Mouse (Mus musculus): Measurements from ENCODE around the gene Prkcz.

Gene Prkcz

DNA sequence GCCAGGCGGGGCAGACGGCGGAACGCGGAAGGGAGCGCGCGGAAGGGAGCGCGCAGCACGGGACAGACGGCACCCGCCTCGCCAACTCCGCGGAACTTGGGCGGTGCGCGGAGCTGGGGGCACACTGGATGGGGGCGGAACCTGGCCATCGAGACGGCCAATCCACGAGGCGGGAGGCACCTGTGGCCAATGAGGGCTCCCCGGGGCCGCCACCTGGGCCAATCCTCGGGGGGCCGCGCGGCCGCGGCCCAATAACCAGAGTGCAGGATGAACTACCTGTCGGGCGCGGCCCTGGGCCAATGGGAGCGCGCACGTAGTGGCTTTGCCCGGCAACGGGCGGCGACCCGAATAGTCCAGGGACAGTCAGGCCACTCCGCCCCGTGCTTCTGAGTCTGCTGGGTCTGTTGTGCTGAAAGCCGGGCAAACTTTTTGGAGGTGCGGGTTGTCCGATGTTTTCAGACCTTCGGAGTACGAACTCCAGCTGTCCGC lies at the start of gene Prkcz:
Gene Prkcz, minus strand, starts transcription at position 59 of the 489 bp plus-strand sequence.
- DNase-seq (ENCODE audit: low spot score in 2 of 2) = peak; percentile 33 to 58

- DNase-seq (ENCODE audit: low spot score in 2 of 2) = peak; percentile 89
Measured at GRCm38 (mm10) chr4:155409058-155409776, 48.1 kb upstream of the Prkcz start, which contains the start of gene Cfap74. Cfap74 (plus strand) TSS chr4:155409190.

DNA sequence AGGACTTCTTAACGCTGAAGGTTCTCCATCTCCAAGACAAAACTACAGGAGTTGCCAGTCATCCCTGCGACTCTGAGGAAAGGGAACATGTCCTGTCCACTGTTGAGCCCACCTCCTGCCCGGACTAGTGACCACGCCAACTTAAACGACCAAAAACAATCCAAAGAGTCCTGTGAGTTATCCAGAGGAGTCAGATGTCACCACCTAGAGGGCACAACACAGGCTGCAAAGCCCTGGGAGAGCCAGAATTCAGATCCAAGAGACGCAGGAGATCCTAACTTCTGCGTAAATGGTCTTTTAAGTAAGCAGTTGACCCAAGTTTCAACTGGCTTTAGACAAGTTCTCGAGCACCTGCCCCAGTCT lies 47.5 kb upstream of the Prkcz start:
- no peak for DNase-seq (ENCODE audit: low spot score in 2 of 2)

- DNase-seq (ENCODE audit: low spot score in 2 of 2) = no peak
Measured at GRCm38 (mm10) chr4:155402489-155402888, 41.3 kb upstream of the Prkcz start.

DNA sequence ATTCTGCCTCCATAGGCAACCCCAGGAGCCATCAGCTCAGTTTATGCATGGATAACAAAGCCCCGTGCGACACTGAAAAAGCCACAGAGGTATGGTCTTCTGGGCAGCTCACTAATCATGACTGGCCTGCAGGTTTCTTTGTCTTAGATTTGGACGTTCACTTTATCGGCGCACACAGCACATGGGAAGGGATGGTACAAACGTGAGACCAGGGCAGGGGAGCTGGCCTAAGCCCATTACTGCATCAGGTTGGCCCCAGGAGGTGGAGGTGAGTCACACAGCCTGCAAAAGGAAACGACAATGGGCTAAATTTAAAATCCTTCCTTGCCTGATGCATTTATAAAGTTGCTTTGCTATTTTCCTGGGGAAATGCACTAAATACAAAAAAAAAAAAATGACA lies 40.0 kb upstream of the Prkcz start:
- no peak for DNase-seq (ENCODE audit: low spot score in 2 of 2)

- no peak for DNase-seq (ENCODE audit: low spot score in 2 of 2)
Measured at GRCm38 (mm10) chr4:155398222-155398540, 37.0 kb upstream of the Prkcz start.

DNA sequence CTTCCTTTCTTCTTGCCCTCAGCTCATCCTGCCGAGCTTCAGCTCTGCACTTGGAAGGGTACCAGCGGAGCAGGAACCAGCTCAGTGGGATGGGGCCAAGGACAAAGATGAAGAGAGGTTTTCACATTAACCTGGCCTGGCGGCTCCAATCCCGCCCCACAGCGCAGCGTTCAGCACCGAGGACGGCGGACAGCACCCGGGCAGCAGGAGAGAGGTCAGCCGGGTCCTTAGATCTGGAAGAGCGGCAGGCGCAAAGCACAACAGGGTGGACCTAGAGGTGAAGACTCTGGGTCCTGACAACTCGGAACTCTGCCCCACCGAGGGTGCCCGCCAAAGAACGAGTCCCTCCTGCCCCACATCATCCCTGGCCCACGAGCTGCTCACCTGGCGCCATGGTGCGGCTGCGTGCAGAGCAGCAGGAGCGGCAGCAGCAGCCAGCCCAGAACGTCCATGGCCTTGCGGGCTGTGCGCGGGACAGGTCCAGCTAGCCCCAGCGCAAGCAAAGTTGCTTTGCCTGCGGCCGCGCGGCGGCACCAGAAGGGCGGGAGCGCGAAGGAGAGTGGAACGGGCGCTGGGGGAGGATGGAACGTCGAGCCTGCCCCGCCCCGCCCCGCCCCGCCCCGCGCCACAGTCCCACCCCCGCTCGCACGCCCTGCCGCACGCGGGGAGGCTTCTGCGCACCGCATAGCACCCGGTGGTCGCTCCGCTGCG lies 36.5 kb upstream of the Prkcz start, which contains the start of gene Gabrd:
Gene Gabrd, minus strand, starts transcription at position 602 of the 711 bp plus-strand sequence.
- peak; percentile 49 to 63 for DNase-seq (ENCODE audit: low spot score in 2 of 2)

DNA sequence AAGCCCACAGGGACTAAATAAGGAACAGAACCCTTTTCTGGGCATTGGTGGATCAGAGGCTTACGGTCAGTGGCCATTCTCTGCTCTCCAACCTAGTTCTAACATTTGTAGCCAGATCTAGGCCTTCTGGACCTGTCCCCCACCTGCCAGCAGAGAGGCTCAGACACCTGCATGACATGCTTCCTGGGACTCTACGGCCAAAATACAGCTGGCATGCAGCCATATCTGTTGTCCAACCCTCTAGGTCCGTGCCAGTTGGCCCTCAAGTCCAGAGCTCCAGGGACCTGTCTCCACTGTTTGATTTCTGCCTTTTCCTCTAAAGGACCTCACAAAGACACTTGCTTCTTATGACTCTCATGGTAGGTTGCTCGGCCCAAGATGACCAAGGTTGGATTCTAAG lies 35.6 kb upstream of the Prkcz start:
- no peak for DNase-seq (ENCODE audit: low spot score in 2 of 2)

- DNase-seq (ENCODE audit: low spot score in 2 of 2) = peak; percentile 69 to 81
Measured at GRCm38 (mm10) chr4:155395471-155395870, 34.3 kb upstream of the Prkcz start.

DNA sequence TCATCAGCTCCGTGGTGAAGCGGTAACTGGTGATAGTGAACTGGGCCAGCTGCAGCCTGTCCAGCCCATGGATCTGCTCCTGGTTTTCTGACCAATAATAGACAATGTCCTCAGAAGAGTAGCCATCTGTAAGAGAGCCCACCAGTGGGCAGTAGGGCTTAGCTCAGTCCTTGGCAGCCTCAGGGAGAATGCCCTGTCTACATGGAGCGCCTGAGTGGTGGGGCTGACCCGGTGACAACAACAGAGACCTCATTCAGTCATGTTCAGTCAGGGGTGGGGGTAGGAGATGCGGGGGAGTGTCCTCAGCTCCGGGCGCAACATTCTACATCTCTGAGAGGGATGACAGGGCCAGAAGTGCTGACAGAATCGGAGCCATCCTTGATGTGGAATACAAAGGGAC lies 26.0 kb upstream of the Prkcz start:
- no peak for DNase-seq (ENCODE audit: low spot score in 2 of 2)

DNA sequence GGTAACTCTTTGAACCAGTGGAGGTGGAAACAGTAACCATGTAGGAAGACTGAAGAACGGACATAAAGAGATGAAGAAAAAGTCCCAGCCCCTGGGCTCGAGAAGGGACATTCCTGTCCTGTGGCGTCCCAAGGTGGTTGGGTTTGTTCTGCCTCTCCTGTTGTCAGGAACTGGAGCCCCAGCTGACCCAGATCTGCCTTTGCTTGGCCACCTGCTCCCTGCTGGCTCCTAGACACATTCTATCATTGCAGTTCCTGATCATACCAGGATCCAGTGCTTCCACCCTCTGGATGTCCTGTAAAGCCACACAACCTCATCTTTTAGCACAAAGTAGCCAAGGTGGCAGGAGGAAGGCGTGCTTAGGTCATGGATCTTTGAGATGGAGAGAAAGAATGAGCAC lies 22.2 kb upstream of the Prkcz start:
- DNase-seq (ENCODE audit: low spot score in 2 of 2) = no peak

GRCm38 (mm10) chr4:155382752-155383151 lies 21.6 kb upstream of the Prkcz start:
- peak; percentile 75 to 78 for DNase-seq (ENCODE audit: low spot score in 2 of 2)

GRCm38 (mm10) chr4:155381974-155382373 lies 20.8 kb upstream of the Prkcz start:
- DNase-seq (ENCODE audit: low spot score in 2 of 2) = no peak

- DNase-seq (ENCODE audit: low spot score in 2 of 2) = no peak
Measured at GRCm38 (mm10) chr4:155371797-155372735, 10.9 kb upstream of the Prkcz start.

- DNase-seq (ENCODE audit: low spot score in 2 of 2) = no peak
Measured at GRCm38 (mm10) chr4:155370737-155371715, 9.9 kb upstream of the Prkcz start.

GRCm38 (mm10) chr4:155368684-155369083 lies 7.5 kb upstream of the Prkcz start:
- DNase-seq (ENCODE audit: low spot score in 2 of 2) = peak; percentile 79 to 91

DNA sequence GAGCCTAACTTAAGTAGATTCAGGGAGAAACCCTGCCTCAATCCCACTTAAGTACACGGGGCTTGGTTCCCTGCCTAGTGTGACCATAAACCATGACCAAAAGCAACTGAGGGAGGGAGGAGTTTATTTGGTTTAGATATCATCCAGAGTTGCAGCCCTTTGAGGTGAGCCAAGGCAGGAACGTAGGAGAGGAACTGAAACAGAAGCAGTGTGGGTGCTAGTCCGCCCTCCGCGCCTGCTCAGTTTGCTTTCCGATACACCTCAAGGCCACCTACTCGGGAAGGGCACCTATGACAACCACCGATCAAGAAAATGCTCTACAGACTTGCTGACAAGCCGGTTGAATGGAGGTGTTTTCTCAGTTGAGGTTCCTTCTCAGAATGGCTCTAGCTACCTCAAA lies 6.6 kb upstream of the Prkcz start:
- DNase-seq (ENCODE audit: low spot score in 2 of 2) = no peak

- DNase-seq (ENCODE audit: low spot score in 2 of 2) = no peak
Measured at GRCm38 (mm10) chr4:155366784-155367183, 5.6 kb upstream of the Prkcz start.

DNA sequence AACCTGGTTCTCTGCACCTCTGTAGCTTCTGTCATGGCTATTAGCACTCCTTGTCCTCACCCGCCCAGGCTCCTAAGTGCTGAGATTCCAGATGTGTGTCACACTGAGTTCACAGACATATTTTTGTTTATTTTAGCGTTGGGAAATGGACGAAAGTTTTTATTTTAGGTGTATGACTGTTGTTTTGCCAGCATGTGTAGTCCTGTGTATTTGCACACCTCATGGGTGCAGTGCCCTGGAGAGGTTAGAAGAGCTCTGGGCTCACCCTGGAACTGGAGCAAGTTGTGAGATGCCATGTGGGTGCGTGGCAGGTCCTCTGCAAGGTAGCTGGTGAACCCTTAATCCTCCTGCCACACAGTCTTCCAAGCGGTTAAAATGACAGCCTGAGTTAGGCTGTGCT lies 1.3 kb upstream of the Prkcz start:
- no peak for DNase-seq (ENCODE audit: low spot score in 2 of 2)

DNA sequence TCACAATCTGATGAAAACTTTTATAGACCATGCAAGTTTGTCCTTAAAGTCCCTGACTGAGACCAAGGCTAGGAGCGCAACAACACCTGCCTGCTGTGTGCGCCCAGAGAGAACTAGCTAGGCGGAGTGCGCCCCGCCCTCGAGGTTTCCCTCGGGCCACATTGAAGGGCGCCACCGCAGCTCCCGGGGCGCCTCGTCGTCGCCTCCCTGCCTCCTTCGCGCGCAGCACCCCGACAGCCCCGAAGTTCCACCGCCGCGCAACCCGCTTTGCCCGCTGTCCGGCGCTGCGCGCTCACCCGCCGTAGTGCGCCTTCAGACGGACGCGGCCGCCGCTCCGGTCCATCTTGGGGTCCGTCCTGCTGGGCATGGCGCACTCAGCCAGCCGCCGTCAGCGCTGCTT lies 305 bp downstream of the Prkcz start:
- DNase-seq (ENCODE audit: low spot score in 2 of 2) = no peak

Data from frontal cortex, postnatal 36 days (tissue).